Mouse (Mus musculus) cerebellum, adult 2 months (tissue): Measurements from ENCODE around the gene Pbld1.

Experiments
- CTCF ChIP-seq: fragments of 200-500 bp; IDR thresholded peaks from 2 replicates; pipeline ENCODE4 v1.5.1; 2011; ENCODE audit warnings: low read depth, mild to moderate bottlenecking, control low read depth, low read length, moderate library complexity, borderline replicate concordance; ENCODE audit not compliant: insufficient read depth
- POLR2A ChIP-seq: fragments of 200-500 bp; IDR thresholded peaks from 2 replicates; pipeline ENCODE4 v1.6.1; 2011; ENCODE audit warnings: low read length, control low read depth, borderline replicate concordance; ENCODE audit not compliant: insufficient read depth

GRCm38 (mm10) chr10:63014168-63014567 is 45.8 kb upstream of the Pbld1 start:
- TF ChIP-seq POLR2A (no peak), CTCF (no peak)
